Mouse (Mus musculus) cerebellum, adult 11 months (tissue): ENCODE measurements around the gene Pla1a.
A peak's percentile ranks its signal among the peaks of the same experiment; 100 is the strongest.

Experiments used
- DNase-seq: peaks from one replicate; pipeline ENCODE4 v3.0.0; 2022

The Pla1a gene

GRCm38 (mm10) chr16:38385184-38385634, 47.7 kb downstream of the Pla1a start:
- DNase-seq, result no peak

GRCm38 (mm10) chr16:38383683-38384082, 49.3 kb downstream of the Pla1a start:
- no peak for DNase-seq

DNA sequence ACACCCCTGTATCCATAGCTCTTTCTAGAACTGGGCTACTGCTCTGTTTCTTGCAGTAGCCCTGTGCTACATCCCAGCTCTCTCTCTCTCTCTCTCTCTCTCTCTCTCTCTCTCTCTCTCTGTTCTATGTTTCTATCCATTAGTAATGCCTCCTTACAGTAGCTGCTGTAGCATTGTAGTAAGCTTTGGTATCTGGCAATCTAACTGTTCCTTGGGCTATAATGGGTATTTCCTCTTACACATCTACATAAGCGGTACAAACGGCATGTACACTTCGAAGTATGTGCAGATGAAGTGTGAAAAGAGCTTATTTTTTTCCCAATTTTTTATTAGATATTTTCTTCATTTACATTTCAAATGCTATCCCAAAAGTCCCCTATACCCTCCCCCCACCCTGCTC, 53.0 kb downstream of the Pla1a start:
- no peak for DNase-seq

DNA sequence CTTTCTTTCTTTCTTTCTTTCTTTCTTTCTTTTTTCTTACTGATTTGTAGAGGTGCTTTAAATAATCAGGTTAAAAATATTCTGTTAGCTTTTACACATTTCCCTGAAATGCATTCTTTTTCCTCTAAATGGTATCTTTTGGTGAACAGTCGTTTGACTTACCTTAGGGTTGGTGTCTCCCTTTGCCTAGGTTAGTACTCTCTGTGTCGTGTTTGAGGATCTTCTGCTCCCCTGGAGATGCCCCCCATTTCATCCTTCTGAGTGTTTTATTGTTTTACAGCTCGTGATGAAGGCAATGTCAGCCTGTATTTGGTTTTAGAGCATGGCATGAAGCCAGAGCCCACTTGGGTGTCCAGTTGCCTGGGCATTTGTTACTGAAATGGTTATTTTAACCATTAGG, 53.5 kb downstream of the Pla1a start:
- no peak for DNase-seq

DNA sequence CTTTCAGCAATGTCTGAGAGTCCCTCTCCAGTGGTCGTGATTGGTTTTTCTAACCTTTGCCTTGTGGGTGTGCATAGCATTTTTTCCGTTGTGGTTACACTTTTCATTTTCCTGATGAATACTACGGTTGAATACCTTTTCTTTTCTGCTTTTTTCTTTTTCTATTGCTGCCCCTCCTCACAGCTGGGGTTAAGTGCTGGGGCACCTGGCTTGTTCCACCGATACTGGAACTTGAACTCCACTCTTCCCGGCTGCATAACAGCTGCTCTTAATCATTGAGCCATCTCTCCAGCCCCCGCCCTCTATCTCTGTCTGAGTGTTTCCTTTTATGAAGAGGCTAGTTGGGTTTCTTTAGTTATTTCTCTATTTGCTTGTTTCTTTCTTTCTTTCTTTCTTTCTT, 53.9 kb downstream of the Pla1a start:
- DNase-seq, result no peak

DNA sequence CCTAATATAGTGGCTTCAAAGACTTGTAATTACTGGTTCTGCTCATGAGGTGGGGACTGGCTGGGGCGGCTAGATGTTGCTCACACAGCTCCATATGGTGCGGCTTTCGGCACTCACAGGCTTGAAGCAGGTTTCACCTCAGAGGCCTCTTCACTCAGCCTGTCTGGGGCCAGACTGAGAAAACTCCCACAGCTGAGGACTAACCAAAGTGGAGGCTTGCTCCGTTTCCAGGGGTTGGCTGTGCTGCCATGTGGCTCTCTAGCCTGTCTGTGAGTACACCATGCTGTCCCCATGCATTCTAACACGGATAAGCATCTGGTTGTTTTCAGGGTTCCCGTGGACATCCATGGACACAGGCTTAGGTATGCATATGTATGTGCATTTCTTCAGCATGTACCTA, 54.4 kb downstream of the Pla1a start:
- DNase-seq, result no peak

DNA sequence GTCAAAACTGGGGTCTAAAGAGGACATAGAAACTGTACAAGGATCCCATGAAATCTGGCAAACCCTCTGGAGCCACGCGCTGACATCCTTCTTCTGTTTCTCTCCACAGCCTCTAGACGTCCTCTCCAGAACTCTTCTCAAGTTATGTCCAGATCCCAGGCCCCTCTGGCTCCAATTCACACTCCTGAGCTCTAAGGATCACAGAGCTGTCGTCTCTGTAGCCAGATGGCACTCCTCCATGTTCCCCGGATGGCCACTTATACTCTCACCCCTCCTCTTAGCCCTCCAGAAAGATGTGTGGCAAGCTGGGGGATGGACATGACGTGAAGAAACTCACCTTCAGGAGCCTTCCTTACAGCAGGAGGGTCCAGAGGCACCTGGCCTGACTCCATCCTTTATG, 55.4 kb downstream of the Pla1a start:
- no peak for DNase-seq

DNA sequence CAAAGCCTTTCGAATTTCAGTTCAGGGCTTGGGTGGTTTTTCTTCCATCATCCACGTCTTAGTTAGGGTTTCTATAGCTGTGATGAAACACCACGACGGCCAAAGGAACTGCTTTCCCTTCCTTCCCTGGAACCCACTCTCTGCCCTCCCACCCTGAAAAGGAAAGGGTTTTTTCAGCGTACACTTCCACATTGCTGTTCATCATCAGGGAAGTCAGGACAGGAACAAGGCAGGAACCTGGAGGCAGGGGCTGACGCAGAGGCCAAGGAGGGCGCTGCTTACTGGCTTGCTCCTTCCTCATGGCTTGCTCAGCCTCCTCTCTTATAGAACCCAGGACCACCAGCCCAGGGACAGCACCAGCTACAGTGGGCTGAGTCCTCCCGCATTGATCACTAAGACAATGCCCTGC, 56.1 kb downstream of the Pla1a start:
- DNase-seq, result no peak

- peak; percentile 46 for DNase-seq
Observed at GRCm38 (mm10) chr16:38376163-38376840, 56.6 kb downstream of the Pla1a start.

DNA sequence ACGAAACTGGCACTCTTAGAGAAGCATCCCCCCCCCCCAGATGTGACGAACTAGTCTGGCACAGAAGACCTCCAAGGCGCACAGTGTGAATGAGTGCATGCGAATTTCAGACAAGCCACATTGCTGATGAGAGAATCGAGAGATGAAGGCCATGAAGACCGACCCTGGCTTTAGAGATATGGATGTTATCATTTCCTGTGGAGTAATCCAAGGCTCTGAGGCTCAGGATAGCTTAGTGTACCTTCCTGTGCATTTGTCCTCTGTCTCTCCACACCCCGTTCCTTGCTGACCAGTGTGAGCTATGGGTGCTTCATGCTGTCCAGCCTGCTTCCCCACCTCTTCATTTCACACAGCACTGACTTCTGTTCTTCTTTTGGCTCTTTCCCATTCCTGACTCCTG, 57.8 kb downstream of the Pla1a start:
- no peak for DNase-seq

GRCm38 (mm10) chr16:38374379-38375140, 58.4 kb downstream of the Pla1a start:
- no peak for DNase-seq

- no peak for DNase-seq
Observed at GRCm38 (mm10) chr16:38373941-38374340, 59.0 kb downstream of the Pla1a start.

- no peak for DNase-seq
Observed at GRCm38 (mm10) chr16:38373439-38373838, 59.5 kb downstream of the Pla1a start.

- no peak for DNase-seq
Observed at GRCm38 (mm10) chr16:38372876-38373275, 60.1 kb downstream of the Pla1a start.

DNA sequence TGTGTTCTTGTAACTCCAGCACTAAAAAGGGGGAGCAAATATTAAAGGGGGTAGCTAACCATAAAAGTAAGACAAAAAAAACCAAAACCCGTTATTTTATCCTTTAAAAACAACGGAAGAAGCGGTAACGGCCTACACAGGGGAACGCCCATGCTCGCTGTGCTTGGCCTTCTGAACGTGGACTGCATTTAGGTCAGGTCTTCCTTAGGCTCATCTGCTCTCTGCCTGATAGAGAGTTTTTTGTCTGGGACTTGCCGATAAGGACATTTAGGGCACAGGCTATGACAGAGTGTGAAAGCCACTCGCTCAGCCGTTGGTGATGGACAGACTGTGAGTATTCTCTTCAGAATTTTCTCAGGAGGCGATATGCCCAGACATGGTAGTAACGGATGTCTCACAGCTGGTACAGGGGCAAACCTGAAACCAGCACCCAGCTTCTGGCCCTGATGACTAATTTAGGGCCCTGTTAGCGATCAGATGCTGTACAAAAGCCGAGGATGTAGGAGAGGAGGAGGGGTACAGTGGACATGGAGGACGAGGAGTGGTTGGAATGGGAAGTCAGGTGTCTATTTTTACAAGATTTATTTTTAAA, 61.1 kb downstream of the Pla1a start:
- no peak for DNase-seq

- no peak for DNase-seq
Observed at GRCm38 (mm10) chr16:38370633-38371374, 62.1 kb downstream of the Pla1a start.

GRCm38 (mm10) chr16:38369992-38370484, 62.9 kb downstream of the Pla1a start:
- no peak for DNase-seq

GRCm38 (mm10) chr16:38369431-38369830, 63.5 kb downstream of the Pla1a start:
- DNase-seq, result no peak

DNA sequence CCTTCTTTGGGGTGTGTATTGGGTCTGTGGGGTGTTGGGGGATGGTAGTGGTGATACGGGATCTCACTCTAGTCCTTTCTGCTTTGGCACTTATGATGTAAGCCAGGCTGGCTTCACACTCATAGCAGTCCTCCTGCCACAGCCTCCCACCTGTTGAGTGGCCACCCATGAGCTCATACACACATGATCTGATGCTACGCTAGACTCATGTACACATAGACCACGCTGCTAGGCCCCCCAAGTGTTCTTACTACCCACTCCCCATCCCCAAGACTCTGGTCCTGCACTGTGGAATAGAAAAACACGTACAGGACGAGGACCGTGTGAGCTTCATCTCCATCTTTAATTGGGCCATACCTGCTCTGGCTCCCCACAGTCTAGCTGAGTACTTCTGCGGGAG, 63.9 kb downstream of the Pla1a start:
- no peak for DNase-seq

DNA sequence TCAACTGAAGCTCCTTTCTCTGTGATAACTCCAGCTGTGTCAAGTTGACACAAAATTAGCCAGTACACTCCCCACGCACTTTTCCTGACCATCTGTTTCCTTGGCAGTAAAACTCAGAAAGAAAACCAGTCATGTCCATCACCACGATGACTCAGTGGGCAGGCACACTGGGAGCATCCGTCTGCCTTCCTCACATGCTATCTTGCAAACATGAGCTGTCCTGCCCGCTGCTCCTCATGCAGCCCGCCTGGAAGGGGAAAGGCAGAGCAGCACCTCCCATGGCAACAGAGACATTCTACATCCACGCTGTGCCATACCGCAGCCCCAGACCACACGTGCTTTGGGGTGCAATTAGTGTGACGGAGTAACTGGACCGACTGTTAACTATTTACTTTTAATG, 64.6 kb downstream of the Pla1a start:
- DNase-seq, result peak; percentile 18

DNA sequence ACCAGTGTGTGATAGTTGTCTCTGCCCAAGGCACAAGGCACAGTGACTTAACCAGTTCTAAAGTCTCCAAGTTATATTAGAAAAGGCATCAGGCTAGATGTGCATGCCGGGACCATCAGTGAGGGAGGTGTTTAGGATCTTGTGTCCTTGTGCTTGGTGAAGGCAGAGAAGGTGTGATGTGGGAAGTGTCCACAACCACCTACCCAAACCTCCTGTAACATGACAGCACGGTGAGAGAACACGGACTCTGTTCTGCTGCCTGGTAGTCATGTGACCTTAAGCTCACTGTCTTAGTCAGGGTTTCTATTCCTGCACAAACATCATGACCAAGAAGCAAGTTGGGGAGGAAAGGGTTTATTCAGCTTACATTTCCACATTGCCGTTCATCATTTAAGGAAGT, 66.7 kb downstream of the Pla1a start:
- DNase-seq, result no peak

GRCm38 (mm10) chr16:38365390-38365789, 67.6 kb downstream of the Pla1a start:
- DNase-seq, result no peak

DNA sequence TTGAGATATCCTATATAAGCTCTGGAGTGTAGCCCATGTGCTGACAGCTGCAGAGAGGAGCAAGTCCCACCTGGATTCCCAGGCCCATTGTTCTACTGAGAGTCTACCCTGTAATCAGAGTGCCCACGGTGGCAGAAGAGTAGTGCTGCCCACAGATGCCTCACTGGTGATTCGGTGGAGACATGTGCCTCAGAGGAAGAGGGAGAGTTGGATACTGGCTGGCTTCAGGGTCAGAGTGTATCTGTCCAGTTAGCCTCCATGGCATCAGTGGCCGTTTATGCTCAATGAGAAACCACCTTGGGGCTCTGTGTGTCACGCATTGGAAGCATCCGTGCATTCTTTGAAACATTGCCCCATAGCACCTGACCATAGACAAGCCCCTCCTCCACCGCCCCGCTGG, 69.3 kb downstream of the Pla1a start:
- no peak for DNase-seq
